Mouse (Mus musculus) inflammation-experienced regulatory T-cells, adult 16 weeks (primary cell): ENCODE measurements around the gene Tfap2a. TPM values are rescaled to one million over a fixed set of nuclear protein-coding genes. Genes with fewer than 3 reads are reported as not detected.

Source experiments
- polyA plus RNA-seq: library from polyadenylated mRNA; unstranded; fragments of 100-300 nt; shearing (Covaris generic); gene quantifications from one replicate; pipeline ENCODE4 v1.2.1, GENCODE M21; 2017

Tfap2a gene
- not detected for polyA plus RNA-seq

GRCm38 (mm10) chr13:40738196-40738880 lies at the start of gene Tfap2a:
Tfap2a (minus strand) TSS chr13:40738376.

Other genes with a start within 250 kb of the Tfap2a start
- gene Gcnt2, start 121.4 kb upstream of the Tfap2a start, polyA plus RNA-seq = 0.80 TPM